Mouse (Mus musculus) monocyte, adult 59 days (primary cell): Measurements from ENCODE around the gene Cisd3. TPM values are rescaled to one million over a fixed set of nuclear protein-coding genes. Genes with fewer than 3 reads are reported as not detected.

Source experiments
- total RNA-seq, 2 experiments: library from RNA; stranded (reverse); gene quantifications; one replicate each; pipeline ENCODE4 v1.2.4; 2023

Cisd3 gene
- 10 to 100 TPM; 21.6 to 21.7 TPM for total RNA-seq

DNA sequence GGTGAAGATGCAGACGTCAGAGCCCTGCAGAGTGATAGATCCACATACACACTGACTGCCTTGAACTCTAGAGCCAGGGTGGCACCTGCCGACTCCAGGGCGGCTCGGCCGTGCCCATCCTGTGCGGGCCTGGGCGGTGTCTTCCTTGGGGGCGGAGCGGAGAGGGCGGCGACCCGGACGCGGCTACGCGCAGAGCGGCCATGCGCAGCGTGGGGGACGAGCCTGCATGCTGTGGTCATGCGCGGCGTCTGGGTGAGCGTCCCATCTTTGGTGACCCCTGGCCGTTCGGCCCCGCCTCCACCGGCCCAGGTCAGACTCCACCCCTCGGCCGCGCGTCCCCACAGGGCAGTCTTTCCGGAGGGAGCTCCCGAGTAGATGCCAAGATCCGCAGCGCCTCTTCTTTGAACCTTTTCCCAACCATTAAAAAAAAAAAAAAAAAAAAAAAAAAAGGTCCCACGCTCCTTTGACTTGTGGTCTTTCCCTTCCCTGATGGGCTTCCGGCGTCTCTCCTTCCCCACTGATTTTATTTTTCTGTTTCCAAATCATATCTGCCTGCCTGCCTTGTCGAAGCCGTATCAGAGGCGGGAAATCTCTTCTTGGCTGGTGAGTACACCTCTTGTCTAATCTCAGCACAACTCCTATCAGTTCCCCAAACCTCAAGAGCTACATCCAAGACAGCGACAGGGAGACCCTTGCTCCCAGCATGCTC, at the start of gene Cisd3:
TSS of gene Cisd3 (plus strand) at position 214 of the 709 bp plus-strand sequence.

DNA sequence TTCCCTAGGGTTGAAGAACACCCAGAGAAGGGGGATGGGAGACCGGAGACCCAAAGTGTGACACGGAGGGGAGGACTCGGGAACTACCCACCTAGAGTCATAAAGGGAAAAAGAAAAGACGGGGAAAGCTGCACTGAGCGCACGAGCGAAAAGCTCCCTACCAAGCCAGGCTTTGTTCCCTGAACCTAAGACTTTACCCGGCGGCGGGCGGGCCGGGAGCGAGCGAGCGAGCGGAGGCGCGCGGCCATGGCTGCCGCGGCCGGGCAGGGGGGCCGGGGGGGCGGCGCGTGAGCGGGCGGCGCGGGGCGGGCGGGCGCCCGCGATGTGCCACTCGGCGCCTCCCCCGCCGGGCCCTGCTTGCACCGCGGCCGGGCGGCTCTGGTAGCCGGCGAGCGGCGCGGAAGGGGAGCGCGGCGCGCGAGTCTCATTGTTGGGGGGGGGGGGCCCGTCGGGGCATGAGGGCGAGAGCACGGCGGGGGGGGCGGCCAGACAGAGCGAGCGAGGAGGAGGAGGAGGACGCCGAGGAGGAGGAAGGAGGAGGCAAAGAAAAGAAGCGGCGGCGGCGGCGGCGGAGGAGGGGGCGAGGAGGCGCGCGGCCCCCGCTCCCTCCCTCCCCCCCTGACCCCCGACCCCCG, 22.6 kb upstream of the Cisd3 start, which contains the start of gene Mllt6:
TSS of gene Mllt6 (plus strand) at position 522 of the 635 bp plus-strand sequence.

DNA sequence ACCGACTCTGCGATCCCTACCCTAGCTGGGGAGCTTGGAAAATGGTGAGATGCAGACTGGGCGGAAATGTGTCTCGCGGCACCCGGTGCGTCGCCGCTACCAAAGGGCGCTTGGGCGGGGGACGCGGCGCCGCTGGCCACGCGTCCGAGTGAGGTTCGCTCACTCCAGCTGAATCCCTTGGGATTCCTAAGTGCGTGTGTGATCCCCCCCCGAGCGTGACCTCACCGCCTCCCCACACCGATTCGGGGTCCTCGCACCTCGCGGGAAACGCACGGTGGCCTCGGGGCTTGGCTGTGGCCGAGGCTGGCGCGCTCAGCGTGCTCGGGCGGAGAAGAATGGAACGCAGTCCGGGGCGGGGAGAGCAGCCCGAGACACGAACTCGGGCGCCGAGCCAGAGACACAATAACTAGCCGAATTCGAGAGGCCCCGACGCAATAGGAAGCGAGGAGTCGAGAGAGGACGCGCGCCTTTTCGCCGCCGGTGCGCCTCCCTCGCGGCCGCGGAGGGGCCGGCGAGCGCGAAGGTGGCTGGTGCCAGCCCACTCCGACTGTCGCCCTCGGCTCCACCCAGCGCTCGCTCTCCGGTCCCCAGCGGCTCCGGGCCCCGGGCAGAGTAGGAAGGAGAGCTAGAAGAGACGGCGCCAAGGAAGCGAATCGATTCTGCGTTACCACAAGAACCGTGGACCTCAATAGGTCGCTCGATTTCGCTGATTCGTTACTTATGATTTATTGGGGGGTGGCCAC, 14.5 kb downstream of the Cisd3 start, which contains the start of gene Pcgf2:
TSS of gene Pcgf2 (minus strand) at position 495 of the 743 bp plus-strand sequence.

DNA sequence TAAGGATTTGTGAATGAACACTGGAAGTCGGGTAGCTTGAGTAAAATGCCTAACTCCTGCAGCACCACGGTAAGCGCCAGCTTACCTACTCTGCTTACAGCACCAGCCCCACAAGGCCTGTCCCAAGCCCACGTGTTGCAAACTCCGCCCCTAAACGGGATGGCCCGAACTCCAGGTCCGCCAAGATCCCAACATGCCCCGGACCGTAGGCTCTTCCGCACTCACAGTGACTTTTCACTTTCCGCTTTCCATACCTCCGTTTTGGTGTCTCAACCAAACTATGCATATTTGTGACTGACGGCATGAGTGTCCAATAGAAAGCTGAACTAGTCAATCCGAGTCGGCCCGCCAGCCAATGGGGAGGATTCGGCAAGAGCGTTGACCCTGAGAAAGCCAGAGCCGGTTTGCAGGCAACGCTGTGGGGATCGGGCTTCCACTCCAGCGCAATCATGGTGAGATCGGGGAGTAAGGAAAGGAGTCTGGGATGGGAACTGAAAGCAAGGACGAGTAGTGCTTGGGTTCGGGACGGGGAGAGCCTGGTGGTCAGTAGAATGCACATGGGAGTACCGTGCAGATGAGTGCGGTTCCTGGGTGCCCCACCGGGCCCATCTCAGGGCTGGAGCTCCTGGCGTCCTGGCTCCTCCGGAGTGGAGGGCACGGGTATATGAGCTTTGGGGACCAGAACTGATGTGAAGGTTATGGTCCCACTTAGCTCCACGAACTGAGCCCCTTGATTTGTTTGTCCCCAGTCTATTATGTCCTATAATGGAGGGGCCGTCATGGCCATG, 17.6 kb downstream of the Cisd3 start, which contains the start of gene Psmb3:
TSS of gene Psmb3 (plus strand) at position 361 of the 788 bp plus-strand sequence.

Other genes with a start within 250 kb of the Cisd3 start
- gene 4933428G20Rik, start 185.5 kb upstream of the Cisd3 start, total RNA-seq: not detected
- under 1 TPM; 0.13 to 0.15 TPM for gene Srcin1, start 109.6 kb upstream of the Cisd3 start, total RNA-seq
- 1 to 10 TPM; 1.8 to 3.6 TPM for gene Epop, start 56.1 kb upstream of the Cisd3 start, total RNA-seq
- 10 to 100 TPM; 44.3 to 51.2 TPM for gene Mllt6, start 22.4 kb upstream of the Cisd3 start, total RNA-seq
- 1 to 10 TPM; 2.8 to 2.9 TPM for gene Pcgf2, start 14.7 kb downstream of the Cisd3 start, total RNA-seq
- gene Psmb3, start 17.6 kb downstream of the Cisd3 start, total RNA-seq: 100 to 1,000 TPM; 115 to 120 TPM
- gene Pip4k2b, start 58.9 kb downstream of the Cisd3 start, total RNA-seq: 10 to 100 TPM; 34.2 to 37.9 TPM
- gene Cwc25, start 80.7 kb downstream of the Cisd3 start, total RNA-seq: 10 to 100 TPM; 41.5 to 42.0 TPM
- not detected for gene 1700001P01Rik, start 90.1 kb downstream of the Cisd3 start, total RNA-seq
- 1,000 to 10,000 TPM; 1,105 to 1,260 TPM for gene Rpl23, start 96.6 kb downstream of the Cisd3 start, total RNA-seq
- gene Lasp1, start 113.2 kb downstream of the Cisd3 start, total RNA-seq: 100 to 1,000 TPM; 164 to 170 TPM
- gene B230217C12Rik, start 155.0 kb downstream of the Cisd3 start, total RNA-seq: 1 to 10 TPM; 1.0 to 1.5 TPM
- gene Fbxo47, start 198.3 kb downstream of the Cisd3 start, total RNA-seq: under 1 TPM; 0.24 to 0.27 TPM